Mouse (Mus musculus) heart, postnatal 25 days (tissue): ENCODE data around the gene Peli1. TPM values are rescaled to one million over a fixed set of nuclear protein-coding genes. Genes with fewer than 3 reads are reported as not detected.
"Not testable (repeated sequence)": the region's sequence is repeated elsewhere in the genome, so short reads cannot be mapped to it uniquely, and the experiment has no call there.

ENCODE experiments used
- DNase-seq: peaks from one replicate; pipeline ENCODE4 v3.0.0; 2022; ENCODE audit warnings: low spot score
- intact Hi-C: fragments of 180-260 bp; cut with DNase I; formaldehyde crosslinking; loops from one replicate; pipeline ENCODE4 v1.15.1; 2025
- total RNA-seq, 2 experiments: library from RNA; stranded (reverse); gene quantifications; 2 replicates each; pipeline ENCODE4 v1.2.3; 2021

Peli1 gene
- total RNA-seq, 2 experiments from 2014 or later, result 12.4 to 16.0 TPM

DNA sequence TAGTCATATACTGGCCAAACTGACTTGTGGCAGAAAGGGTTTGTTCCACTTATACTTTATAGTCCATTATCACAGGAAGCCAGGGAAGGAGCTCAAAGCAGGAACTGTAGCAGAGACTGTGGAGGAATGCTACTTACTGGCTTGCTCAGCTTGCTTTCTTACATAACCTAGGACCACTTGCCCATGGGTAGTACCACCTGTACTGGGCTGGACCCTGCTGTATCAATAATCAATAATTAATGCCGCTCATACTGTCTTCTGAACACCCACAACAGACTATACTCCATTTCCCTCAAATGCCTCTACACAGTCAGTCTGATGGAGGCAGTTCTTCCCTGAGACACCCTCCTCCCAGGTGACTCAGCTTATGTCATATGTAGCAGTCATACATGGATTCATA is 48.4 kb downstream of the Peli1 start:
- intact Hi-C loops, result no loop called here
- DNase-seq, result no peak

DNA sequence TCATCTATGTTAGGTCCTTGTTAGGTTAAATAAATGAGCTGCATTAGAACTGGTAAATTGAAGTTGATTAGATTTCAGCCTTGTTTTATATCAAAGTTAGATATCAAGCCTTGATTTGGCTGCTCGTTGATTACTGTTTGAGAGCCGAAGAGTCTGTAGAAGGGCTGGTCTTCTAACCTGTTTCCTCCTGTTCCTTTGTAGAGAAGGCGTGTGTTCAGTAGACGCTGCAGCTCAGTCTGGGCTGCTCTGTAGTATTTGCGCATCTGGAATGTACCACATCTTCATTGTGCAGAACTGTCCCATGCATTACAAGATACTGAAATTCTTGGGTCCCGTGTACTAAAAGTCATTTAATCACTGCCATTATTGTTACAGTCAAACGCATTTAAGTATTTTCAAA is 50.2 kb downstream of the Peli1 start:
- no peak for DNase-seq
- intact Hi-C loops, result no loop called here

DNA sequence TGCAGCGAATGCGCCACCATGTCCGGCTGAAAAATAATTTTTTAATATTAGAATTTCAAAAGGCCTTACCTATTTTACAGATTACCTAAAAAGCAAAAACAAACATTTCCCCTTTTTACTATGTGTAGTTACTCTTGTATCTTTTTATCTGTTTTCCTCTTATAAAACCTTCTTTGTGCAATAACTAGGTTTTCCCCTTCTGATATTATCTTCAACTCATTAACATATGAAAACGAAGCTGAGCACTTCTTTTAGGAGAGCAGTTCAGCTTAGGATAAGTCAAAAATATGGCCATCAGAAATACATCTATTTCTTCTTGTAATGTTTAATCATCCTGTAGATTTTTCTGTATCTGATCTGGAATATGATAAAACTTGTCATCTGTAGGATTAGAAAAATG is 50.7 kb downstream of the Peli1 start:
- intact Hi-C loops, result no loop called here
- no peak for DNase-seq

DNA sequence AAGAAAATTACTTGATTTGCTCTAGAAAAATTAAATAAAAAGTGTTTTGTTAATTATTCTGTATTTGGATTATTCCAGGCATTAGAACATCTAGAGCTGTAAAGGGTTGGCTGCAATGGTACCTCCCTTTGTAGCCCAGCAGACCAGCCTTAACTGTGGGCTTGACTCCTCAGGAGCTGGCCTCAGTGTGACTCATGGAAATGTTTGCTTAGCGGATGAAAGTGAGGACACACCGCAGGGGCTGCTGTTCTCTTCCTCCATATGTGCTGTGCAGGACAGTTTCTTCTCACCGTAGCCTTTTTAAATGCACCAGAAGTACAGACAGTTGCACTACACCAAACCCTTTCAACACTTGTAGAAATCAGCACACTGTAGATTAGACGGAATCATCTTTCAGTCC is 58.4 kb downstream of the Peli1 start:
- DNase-seq, result no peak
- intact Hi-C loops, result loop anchor here (5.0 kb wide), 1 partner anchor 57 kb away; the partner anchor contains the start of gene Peli1

DNA sequence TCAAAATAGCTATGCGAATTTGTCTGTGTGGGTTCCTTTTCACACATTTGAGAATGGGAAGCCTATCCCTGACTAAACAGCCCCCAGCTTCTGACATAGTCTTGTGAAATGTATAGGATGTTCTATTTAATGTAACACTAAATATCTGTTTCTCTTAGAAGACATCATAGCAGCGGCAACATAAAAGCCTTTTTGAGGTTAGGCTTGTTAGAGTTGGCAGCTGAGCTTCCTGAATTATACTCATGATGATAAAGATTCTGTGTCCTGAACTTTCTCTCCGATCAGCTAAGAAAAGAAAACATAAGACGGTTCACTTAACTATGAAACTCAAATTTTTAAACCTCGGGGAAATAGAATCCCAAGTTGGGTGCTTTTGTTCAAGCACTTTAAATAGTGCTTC is 59.2 kb downstream of the Peli1 start:
- intact Hi-C loops, result no loop called here
- DNase-seq, result no peak

DNA sequence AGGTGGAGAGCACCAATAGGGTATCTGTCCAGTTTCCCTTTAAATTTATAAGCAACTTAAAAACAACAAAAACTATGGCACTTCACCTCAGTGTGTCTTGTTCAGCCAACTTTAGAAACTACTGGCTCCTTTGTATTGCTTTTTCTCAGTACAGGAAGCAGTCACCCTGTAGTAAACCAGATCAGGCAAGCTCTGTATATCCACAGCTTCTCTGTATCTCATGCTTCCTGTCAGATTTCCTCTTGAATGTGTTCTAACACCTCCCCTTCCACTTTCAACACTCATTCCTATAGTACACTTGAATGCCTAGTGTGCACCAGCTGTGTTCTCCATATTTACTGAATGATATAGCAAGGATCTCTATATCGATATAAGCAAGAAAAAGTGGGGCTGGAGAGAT is 60.6 kb downstream of the Peli1 start:
- intact Hi-C loops, result no loop called here
- no peak for DNase-seq

DNA sequence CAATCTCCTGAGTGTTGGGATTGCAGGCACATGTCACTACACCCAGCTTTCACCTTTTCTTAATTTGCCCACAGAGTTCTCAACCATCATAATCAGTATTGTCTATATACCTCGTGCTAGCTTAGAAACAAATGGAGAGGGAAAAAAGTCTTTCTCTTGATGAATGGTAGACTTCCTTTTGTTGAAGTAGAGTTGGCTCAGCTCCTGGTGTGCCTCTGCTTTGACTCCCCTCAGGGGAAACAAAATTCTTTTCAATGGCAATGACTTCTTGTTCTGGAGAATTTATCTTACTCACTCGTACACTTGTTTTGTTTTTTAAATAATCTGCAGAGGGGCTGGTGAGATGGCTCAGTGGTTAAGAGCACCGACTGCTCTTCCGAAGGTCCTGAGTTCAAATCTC is 62.0 kb downstream of the Peli1 start:
- intact Hi-C loops, result no loop called here
- DNase-seq, result no peak

DNA sequence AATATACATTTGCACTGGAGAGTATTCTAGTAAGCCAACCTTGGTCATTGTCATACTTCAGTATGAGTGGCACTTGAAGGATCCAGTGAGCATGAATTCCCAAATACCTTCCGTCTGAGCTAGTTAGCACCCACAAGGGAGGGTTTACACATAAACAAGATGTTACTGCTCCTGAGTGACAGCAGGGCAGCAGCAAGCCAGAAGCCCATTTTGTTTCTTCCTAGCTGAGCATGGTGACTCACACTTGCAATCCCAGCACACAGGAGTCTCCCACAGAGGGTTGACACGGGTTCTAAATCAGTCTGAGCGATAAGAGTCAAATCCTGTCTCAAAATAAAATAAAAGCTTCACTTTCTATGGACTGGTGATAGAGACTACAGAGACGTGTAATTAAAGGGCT is 66.5 kb downstream of the Peli1 start:
- intact Hi-C loops, result no loop called here
- no peak for DNase-seq

DNA sequence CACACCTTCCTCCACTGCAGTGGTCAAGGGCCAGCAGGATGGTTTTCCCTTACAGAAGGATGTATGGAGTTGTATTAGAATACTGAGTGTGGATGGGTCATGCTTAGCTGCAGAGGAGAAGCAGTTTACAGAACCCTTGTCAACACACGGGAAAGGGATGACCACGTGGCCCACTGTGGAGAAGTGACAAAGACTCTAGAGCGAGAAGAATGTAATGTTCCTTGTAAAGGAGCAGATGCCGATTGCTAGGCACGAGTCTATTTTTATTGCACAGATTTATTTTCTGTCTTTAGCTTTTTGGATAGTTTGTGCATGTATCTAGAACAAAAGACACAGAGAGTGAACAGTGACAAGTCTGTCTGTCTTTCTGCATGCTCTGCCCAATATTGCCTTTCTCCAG is 71.0 kb downstream of the Peli1 start:
- intact Hi-C loops, result no loop called here
- no peak for DNase-seq

DNA sequence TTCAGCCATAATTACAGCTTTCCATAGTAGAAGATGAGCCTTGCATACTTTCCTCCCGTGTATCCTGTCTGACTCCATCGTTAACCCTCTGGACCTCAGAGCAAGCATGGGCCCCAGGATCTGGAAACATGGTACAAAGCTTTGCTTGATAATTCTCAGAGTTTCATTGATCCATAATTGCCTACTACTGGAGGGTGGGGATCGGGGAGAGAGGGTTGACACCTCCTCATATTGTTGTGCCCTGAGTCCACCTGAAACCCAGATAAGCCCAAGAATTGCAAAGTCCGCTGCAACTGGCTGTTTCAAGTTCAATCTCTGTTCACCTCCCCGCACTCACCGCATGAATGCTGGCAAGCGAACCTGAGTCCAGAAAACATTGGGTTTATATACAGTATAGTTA is 72.1 kb downstream of the Peli1 start:
- DNase-seq, result no peak
- intact Hi-C loops, result no loop called here

DNA sequence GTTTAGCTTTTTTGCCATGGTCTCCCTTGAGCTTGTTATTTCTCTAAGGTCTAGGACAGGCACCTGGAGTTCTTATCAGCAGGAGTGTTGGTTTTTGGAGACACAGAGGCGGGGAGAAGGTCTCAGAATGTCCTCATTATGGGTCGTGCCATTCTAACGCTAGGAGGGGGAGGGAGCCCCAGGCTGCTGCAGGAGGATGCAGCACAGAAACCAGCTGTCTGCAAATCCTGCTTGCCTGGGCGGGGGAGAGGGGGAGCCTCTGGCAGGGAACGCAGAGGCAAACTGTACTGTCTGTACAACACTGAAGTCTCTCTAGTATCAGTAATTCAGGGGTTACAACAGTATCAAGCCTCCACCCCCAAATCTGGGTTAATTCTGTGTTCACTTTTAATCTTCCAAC is 72.6 kb downstream of the Peli1 start:
- no peak for DNase-seq
- intact Hi-C loops, result no loop called here

DNA sequence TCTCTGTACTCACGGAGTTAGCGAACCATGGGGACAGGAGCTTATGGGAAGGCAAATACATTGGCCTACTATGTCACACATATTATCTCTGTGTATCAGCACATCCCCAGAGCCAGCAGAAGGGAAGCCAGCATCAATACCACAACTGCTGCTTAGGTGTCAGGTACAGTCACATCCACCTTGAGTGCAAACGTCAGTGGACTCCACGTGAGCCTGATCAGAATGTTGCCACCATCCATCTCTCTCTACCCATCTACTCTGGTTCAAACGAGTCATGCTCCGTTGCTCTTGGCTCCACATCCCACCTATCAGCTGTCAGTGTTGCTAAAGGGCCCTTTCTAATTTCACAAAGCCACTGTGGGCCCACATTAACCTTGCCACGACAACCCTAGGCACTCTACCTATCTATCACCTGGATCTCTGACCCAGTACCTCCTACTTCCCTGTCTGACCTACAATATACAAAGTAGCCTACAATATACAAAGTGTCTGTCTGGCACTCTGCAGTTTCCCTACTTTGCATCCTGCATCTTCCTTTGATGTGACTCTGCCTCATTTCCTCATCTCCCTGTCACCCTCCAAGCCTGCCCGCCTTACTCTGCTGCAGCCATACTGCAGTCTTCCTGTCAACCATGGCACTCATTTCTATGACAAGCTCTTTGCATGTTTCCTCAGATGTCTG is 73.4 kb downstream of the Peli1 start:
- intact Hi-C loops, result no loop called here
- DNase-seq, result no peak

DNA sequence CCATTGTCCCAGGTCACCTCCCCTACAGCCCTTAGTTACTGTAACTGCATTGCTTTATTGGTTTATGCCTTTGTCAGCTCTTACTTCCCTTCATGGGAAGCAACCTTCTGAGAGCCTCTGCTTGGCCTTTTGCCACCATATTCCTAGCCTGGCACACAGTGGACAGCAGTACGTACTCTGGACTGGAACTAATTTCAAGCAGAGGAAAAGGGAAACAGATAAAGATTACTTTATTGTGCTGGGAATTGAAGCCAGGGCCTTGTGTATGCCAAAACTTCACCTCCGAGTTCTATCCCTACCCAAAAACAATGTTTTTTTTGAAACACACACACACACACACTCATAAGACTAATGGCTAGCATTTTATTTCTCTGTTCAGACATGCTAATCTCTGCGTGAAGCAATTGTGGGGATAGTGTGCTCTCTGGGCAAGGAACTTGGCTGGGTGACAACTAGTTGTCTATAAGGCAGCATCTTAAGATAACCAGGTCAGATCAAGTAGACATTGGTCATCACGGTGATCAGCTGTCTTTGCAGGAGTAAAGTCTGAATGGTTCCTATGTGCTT is 74.0 kb downstream of the Peli1 start:
- no peak for DNase-seq
- intact Hi-C loops, result no loop called here

DNA sequence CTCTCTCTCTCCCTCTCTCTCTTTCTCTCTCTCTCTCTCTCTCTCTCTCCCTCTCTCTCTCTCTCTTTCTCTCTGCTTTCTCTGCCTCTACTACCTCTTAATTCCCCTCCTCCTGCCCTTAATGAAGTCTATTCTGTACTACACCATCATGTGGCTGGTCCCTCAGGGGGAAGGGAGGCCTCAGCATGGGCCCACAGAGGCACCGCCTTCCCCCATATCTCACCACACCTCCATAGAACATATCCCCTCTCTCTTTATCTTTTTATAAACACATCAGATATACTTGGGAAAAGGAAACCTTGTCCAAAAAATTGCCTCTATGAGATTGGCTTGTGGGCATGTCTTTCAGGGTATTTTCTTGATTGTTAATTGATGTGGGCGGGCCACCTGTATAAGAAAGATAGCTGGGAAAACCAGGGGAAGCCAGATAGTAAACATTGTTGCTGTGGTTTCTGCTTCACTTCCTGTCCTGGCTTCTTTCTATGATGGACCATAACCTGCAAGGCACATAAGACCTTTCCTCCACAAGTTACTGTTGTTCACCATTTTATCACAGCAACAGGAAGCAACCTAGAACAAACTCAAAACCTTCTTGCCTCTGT is 75.5 kb downstream of the Peli1 start:
- no peak for DNase-seq
- intact Hi-C loops, result no loop called here

DNA sequence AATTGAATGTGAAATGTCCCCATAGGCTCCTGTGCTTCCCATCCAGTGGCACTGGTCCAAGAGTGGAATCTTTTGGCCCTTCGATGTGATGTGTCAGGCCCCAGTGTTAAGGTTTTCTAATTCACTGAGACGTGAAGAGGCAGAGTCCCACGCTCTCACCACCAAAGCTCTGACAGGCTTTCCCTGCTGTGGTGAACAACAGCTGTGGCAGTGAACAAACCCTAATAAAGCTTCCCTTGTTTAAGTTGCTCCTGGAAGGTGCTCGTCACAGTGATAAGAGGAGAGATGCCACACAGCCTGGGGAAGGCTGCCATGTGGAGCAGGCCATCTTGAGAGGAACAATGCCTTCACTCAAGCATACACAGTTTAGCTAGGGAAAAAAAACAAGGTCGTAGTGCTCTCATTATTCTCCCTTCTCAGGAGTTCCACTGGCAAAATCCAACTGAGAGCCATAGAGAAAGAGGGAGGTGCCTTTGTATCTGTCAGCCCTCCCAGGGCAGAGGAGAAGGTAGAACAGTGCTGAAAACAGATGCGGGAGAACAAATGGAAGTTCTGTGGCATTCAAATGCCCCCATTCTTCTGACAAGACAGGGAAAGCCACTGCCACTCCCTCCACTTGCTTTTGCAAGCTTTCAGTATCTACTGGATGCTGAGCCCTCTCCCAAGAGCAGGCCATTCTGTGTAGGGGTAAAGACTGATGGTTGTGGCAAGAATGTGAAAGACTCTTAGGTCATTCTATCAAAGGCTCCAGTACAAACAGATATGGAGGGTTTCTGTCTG is 77.9 kb downstream of the Peli1 start:
- no peak for DNase-seq
- intact Hi-C loops, result no loop called here

DNA sequence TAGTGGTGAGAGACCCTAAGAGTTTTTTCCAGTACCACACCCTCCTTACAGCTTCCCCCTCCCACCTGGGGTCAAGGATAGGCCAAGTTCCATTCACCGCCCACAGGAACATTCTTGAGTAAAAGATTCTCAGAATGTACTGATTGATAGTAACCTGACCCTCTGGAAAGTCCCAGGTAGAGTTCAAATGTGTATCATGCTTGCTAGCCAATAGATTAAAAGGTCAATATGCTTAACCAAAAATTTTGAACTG is 78.4 kb downstream of the Peli1 start:
- intact Hi-C loops, DNase-seq: not testable (repeated sequence)

DNA sequence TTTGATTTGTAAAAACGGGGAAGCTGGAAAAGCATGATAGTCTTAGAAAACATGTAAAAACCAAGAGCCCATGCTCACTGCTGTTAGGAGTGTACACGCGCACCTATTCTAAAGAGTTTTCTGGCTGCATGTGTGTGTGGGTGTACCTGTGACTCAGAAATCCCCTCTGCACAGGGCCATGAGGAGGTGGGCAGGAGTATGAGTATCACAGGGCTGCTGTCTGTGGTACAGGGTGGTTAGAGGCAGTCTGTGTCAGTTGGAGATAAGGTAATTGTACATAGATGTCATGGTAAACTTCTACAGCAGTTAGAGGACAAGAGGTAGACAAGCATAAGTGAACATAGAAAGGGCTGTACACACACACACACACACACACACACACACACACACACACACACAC is 81.2 kb downstream of the Peli1 start:
- intact Hi-C loops, result no loop called here

DNA sequence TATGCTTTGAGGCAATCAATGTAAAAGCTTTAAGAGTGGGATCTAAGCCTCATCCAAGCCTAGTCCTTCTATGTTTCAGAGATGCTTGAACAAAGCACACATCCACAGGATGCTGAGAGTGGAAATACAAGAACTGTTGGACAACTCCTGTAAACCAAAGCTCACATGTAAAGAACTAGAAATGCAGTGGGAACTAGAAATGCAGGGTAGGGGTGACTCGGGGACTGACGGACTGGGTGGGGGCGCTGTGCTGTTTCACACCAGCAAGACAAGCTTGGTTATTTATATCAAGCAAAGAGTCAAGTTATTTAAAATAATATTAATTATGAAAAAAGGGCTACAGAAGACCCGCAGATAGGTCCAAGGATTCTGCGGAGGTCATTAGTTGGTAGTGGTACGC is 82.8 kb downstream of the Peli1 start:
- no peak for DNase-seq
- intact Hi-C loops, result no loop called here

More for the DNA sequence above, 81.2 kb downstream of the Peli1 start:
- no peak for DNase-seq

DNA sequence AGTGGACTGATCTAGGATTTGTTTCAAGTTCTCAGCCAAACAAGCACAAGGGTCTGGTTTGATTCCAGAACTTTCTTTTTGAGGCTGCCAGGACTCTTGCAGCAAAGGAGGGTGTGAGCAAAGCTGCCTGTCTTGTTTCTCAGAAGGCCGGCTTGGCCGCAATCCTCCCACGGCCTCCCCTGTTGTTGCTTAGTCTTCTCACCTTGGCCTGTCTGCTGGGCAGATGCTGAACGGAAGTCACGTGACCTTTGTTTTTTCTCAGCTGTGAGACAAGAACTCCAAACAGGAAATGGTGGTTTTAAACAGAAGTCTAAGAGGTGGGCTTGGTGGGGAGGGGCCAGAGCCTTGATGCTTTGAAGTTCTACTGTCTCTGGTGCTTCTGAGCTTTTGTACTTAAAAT is 83.3 kb downstream of the Peli1 start:
- DNase-seq, result peak; percentile 35
- intact Hi-C loops, result no loop called here

DNA sequence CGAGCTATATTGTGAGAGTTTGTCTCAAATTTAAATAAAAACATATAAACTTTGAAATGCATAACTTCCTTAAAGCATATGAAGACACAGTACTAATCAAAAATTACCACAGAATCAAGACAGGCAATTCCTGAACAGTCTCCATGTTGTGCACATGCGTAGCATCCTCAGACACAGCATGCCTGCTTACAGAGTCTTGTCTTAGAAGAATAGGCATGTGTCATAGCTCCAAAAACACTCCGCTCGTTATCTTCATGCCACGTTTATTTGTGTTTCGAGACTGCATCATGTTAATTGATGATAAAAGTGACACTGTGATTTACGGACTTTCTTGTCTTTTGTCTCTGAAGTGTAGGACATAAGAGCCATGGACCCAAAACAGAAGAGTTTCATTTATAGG is 84.0 kb downstream of the Peli1 start:
- intact Hi-C loops, result loop anchor here (5.0 kb wide), 2 partner anchors 83 to 718 kb away; partner anchors contain the start of gene Peli1
- DNase-seq, result no peak

DNA sequence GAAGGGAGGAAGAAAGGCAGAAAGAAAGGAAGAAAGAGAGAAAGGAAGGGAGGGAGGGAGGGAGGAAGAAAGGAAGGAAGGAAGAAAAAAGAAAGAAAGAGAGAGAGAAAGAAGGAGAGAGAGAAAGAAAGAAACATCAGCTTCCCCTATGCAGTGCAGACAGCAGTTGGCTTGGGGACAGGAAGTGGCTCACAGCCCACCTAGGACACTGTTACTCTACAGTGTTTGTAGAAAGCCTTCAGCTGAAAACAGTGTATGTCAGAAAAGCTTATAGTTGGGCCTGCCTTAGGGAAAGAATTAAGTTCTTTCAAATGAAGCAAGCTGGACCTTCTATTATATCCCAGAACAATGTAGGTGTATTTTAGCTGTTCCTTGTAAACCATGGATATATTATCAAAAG is 85.4 kb downstream of the Peli1 start:
- DNase-seq, result no peak
- intact Hi-C loops, result loop anchor here (5.0 kb wide), 2 partner anchors 84 to 719 kb away; partner anchors contain the start of gene Peli1
